In genomic region chr1:187226328-187227025, GRCm38 (mm10) we compare ENCODE assay signal across 14 mouse cellular contexts. TPM values are rescaled to one million over a fixed set of nuclear protein-coding genes. Genes with fewer than 3 reads are reported as not detected.
A peak's percentile ranks its signal among the peaks of the same experiment; 100 is the strongest.
DNase-seq lines count a peak whose midpoint lies in the region; ATAC-seq and TF ChIP-seq lines count a peak whose summit lies in the region.
"Had no signal": no experiment of that assay in that cellular context is flagged by ENCODE, and none has a peak within 500 bp of the region (broad histone marks: within the 10 kb centered on the region; RNA-seq: fewer than 3 reads in every experiment).

No protein-coding gene starts in this region.

- no peaks in the 10 kb centered on the region for H3K9me3 ChIP-seq in heart, embryonic 10.5 days
- no peaks in the 10 kb centered on the region for H3K9me3 ChIP-seq in lung, embryonic 15.5 days
- H3K9me3 ChIP-seq in intestine, embryonic 14.5 days (ENCODE audit: control insufficient read depth, low read length) = no peaks in the 10 kb centered on the region
- H3K9me3 ChIP-seq: embryonic facial prominence, embryonic 13.5 days; limb, embryonic 15.5 days had no signal

- no peaks in the 10 kb centered on the region for H3K27me3 ChIP-seq in heart, embryonic 10.5 days (ENCODE audit: insufficient read depth, poor library complexity, severe bottlenecking)
- H3K27me3 ChIP-seq in lung, embryonic 15.5 days = no peaks in the 10 kb centered on the region
- no peaks in the 10 kb centered on the region for H3K27me3 ChIP-seq in intestine, embryonic 14.5 days (replicated peaks; ENCODE audit: control insufficient read depth, insufficient read depth, low read length)
- no peaks in the 10 kb centered on the region for H3K27me3 ChIP-seq in cerebellum, adult 2 months (ENCODE audit: control insufficient read depth, insufficient read depth, low read length)
- H3K27me3 ChIP-seq: embryonic facial prominence, embryonic 13.5 days; limb, embryonic 15.5 days had no signal

- no peak overlapping the region for H3K9ac ChIP-seq in lung, embryonic 15.5 days
- no peak overlapping the region for H3K9ac ChIP-seq in intestine, embryonic 14.5 days (ENCODE audit: low read length)
- H3K9ac ChIP-seq: embryonic facial prominence, embryonic 13.5 days; limb, embryonic 15.5 days had no signal

- no peak overlapping the region for H3K4me2 ChIP-seq in lung, embryonic 15.5 days
- H3K4me2 ChIP-seq in intestine, embryonic 14.5 days (ENCODE audit: low read length) = no peak overlapping the region
- H3K4me2 ChIP-seq: embryonic facial prominence, embryonic 13.5 days; limb, embryonic 15.5 days had no signal

- H3K36me3 ChIP-seq in heart, embryonic 10.5 days = peaks cover 22% of the 10 kb centered on the region
- H3K36me3 ChIP-seq in lung, embryonic 15.5 days = peaks cover 8% of the 10 kb centered on the region; the same call in 1 of the 2 replicates
- peaks cover 20% of the 10 kb centered on the region for H3K36me3 ChIP-seq in intestine, embryonic 14.5 days (ENCODE audit: control insufficient read depth, insufficient read depth, low read length)

- H3K27ac ChIP-seq in heart, embryonic 10.5 days = 0 out of 2 replicates have a peak overlapping the region, but pooled peaks have one; percentile 29
- H3K27ac ChIP-seq in lung, embryonic 15.5 days = 0 out of 2 replicates have a peak overlapping the region, but pooled peaks have one; percentile 19
- H3K27ac ChIP-seq in intestine, embryonic 14.5 days (ENCODE audit: low read depth) = no peak overlapping the region
- H3K27ac ChIP-seq in cerebellum, adult 2 months (ENCODE audit: insufficient read depth, low read length) = no peak overlapping the region
- H3K27ac ChIP-seq: embryonic facial prominence, embryonic 13.5 days; limb, embryonic 15.5 days had no signal

- 56% methylated on average over 11 of the region's 11 CpGs for WGBS in heart, embryonic 10.5 days
- 53% methylated on average over 11 of the region's 11 CpGs for WGBS in lung, embryonic 15.5 days
- 56% methylated on average over 11 of the region's 11 CpGs for WGBS in intestine, embryonic 14.5 days
- 77% methylated on average over 11 of the region's 11 CpGs for WGBS in cerebellum, adult 2 months

- ATAC-seq in lung, embryonic 15.5 days (ENCODE audit: borderline replicate concordance, extremely low read depth, low FRiP score, low TSS enrichment) = no peak
- 0 out of 2 replicates have a peak, but pooled peaks have one; percentile 62 for ATAC-seq in intestine, embryonic 14.5 days (replicated peaks; ENCODE audit: low FRiP score, low TSS enrichment, low read depth)
- ATAC-seq: forebrain, embryonic 16.5 days had no signal

- DNase-seq in heart, embryonic 10.5 days (ENCODE audit: low spot score) = no peak
- DNase-seq in heart, postnatal 4 days = no peak
- DNase-seq in lung, postnatal 14 days = no peak
- no peak for DNase-seq in intestine, embryonic 14.5 days (ENCODE audit: low spot score)
- DNase-seq in mesoderm, embryonic 11.5 days (ENCODE audit: low read depth, low spot score) = peak; percentile 37
- no peak for DNase-seq in cerebellum, adult 2 months
- no peak for DNase-seq in layer of hippocampus, postnatal 36 days
- DNase-seq: adrenal gland, adult 8-10 months; cerebellum, adult 11 months; kidney, adult 9 months had no signal

- no peak for TF ChIP-seq CTCF in cerebellum, adult 2 months (IDR thresholded peaks at IDR 0.05; ENCODE audit: borderline replicate concordance, insufficient read depth, low read depth, low read length)

- TF ChIP-seq POLR2A in cerebellum, adult 2 months (IDR thresholded peaks at IDR 0.05; ENCODE audit: borderline replicate concordance, insufficient read depth, low read length) = no peak

- peaks cover 19% of the 10 kb centered on the region; the same call in 1 of the 2 replicates for H3K4me1 ChIP-seq in heart, embryonic 10.5 days
- H3K4me1 ChIP-seq in lung, embryonic 15.5 days = peaks cover 16% of the 10 kb centered on the region
- peaks cover 11% of the 10 kb centered on the region for H3K4me1 ChIP-seq in intestine, embryonic 14.5 days (replicated peaks; ENCODE audit: control insufficient read depth, insufficient read depth, low read length)
- H3K4me1 ChIP-seq in cerebellum, adult 2 months (ENCODE audit: control insufficient read depth, insufficient read depth, low read length) = no peaks in the 10 kb centered on the region; the same call in 1 of the 2 replicates

- H3K4me3 ChIP-seq in heart, embryonic 10.5 days = no peak overlapping the region
- no peak overlapping the region for H3K4me3 ChIP-seq in lung, embryonic 15.5 days
- no peak overlapping the region for H3K4me3 ChIP-seq in intestine, embryonic 14.5 days (ENCODE audit: low read depth, low read length)
- no peak overlapping the region for H3K4me3 ChIP-seq in cerebellum, adult 2 months (replicated peaks; ENCODE audit: insufficient read depth, low read depth, low read length)
- H3K4me3 ChIP-seq: embryonic facial prominence, embryonic 13.5 days; limb, embryonic 15.5 days had no signal

RNA-seq across cellular contexts. Expression of gene Gpatch2, which starts 11.2 kb away (rescaled TPM):
- 18.4 and 21.5 TPM in 2 replicates for polyA plus RNA-seq in heart, embryonic 10.5 days (2016; fragmentation: Nextera tagmentation; extraction: Ambion mirVana)
- 10 to 100 TPM; 15.8 to 18.6 TPM for total RNA-seq in heart, postnatal 4 days (2021)
- 17.6 and 17.7 TPM in 2 replicates for polyA plus RNA-seq in lung, embryonic 15.5 days (2015; fragmentation: Nextera tagmentation; extraction: Ambion mirVana)
- polyA plus RNA-seq in intestine, embryonic 14.5 days (2014; fragmentation: Nextera tagmentation; extraction: Ambion mirVana) = 21.1 and 21.8 TPM in 2 replicates
- 15.4 and 17.1 TPM in 2 replicates for polyA plus RNA-seq in cerebellum, adult 2 months (2012; rRNA removed)
- total RNA-seq in layer of hippocampus, postnatal 36 days (2021) = 10 to 100 TPM; 21.9 to 23.4 TPM

RNA-seq across cellular contexts. Expression of gene Spata17, which starts 11.2 kb away (rescaled TPM):
- polyA plus RNA-seq in heart, embryonic 10.5 days (2016; fragmentation: Nextera tagmentation; extraction: Ambion mirVana) = 1.4 and 2.1 TPM in 2 replicates
- under 1 TPM; 0.27 to 0.43 TPM for total RNA-seq in heart, postnatal 4 days (2021)
- polyA plus RNA-seq in lung, embryonic 15.5 days (2015; fragmentation: Nextera tagmentation; extraction: Ambion mirVana) = 1.5 and 1.6 TPM in 2 replicates
- 0.60 and 0.66 TPM in 2 replicates for polyA plus RNA-seq in intestine, embryonic 14.5 days (2014; fragmentation: Nextera tagmentation; extraction: Ambion mirVana)
- polyA plus RNA-seq in cerebellum, adult 2 months (2012; rRNA removed) = 0.70 and 0.74 TPM in 2 replicates
- under 1 TPM; 0.61 to 0.67 TPM for total RNA-seq in layer of hippocampus, postnatal 36 days (2021)

Comparison
In these comparisons a context has a peak if more than half of its experiments do, and no peak if none do; other contexts are left out.
1. H3K27ac ChIP-seq: peak in heart, embryonic 10.5 days (single experiment) and lung, embryonic 15.5 days (single experiment); none in intestine, embryonic 14.5 days (single experiment) and cerebellum, adult 2 months (single experiment).